Mouse (Mus musculus) intestine, embryonic 16.5 days (tissue): ENCODE data around the gene Pros1. TPM values are rescaled to one million over a fixed set of nuclear protein-coding genes. Genes with fewer than 3 reads are reported as not detected.

Experiments
- ATAC-seq: fragments of 200-750 bp; cut with Nextera tagmentation; 2 replicates; pipeline ENCODE4 v1.8.0; 2017; ENCODE audit warnings: moderate TSS enrichment, moderate library complexity
- H3K27ac ChIP-seq: fragments of 300-500 bp; sonication (generic); 2 replicates; pipeline ENCODE4 v1.5.1; 2014; ENCODE audit warnings: mild to moderate bottlenecking, low read length
- H3K27me3 ChIP-seq: fragments of 300-500 bp; sonication (generic); replicated peaks from 2 replicates; pipeline ENCODE4 v1.6.1; 2014; ENCODE audit warnings: low read length, control low read depth, mixed read lengths; ENCODE audit not compliant: control insufficient read depth, insufficient read depth
- H3K36me3 ChIP-seq: fragments of 300-500 bp; sonication (generic); 2 replicates; pipeline ENCODE4 v1.6.1; 2014; ENCODE audit warnings: low read length, control low read depth; ENCODE audit not compliant: control insufficient read depth, insufficient read depth
- H3K4me1 ChIP-seq: fragments of 300-500 bp; sonication (generic); 2 replicates; pipeline ENCODE4 v1.6.1; 2014; ENCODE audit warnings: low read length, control low read depth, mixed read lengths; ENCODE audit not compliant: control insufficient read depth, insufficient read depth
- H3K4me2 ChIP-seq: fragments of 300-500 bp; sonication (generic); 2 replicates; pipeline ENCODE4 v1.6.1; 2014; ENCODE audit warnings: low read depth, low read length, control low read depth
- H3K4me3 ChIP-seq: fragments of 300-500 bp; sonication (generic); 2 replicates; pipeline ENCODE4 v1.5.1; 2014; ENCODE audit warnings: mild to moderate bottlenecking, low read length
- H3K9ac ChIP-seq: fragments of 300-500 bp; sonication (generic); 2 replicates; pipeline ENCODE4 v1.6.1; 2014; ENCODE audit warnings: low read depth, low read length
- H3K9me3 ChIP-seq: fragments of 300-500 bp; sonication (generic); 2 replicates; pipeline ENCODE4 v1.6.1; 2016; ENCODE audit warnings: low read length, control low read depth; ENCODE audit not compliant: control insufficient read depth
- WGBS: fragments of 180-500 bp; shearing (Covaris S2); extraction: QIAGEN DNeasy Blood & Tissue Kit; methylation state at CpG from one replicate; pipeline ENCODE4 v1.1.7; 2014; 5-methylcytosine and 5-hydroxymethylcytosine counted together
- polyA plus RNA-seq: library from polyadenylated mRNA; unstranded; fragments of >200 nt; fragmentation: Nextera tagmentation; extraction: Ambion mirVana; gene quantifications from 2 replicates; pipeline ENCODE4 v1.2.1, GENCODE M21; 2015

The Pros1 gene
- polyA plus RNA-seq, 1 experiment from 2014 or later: 30.2 TPM

DNA sequence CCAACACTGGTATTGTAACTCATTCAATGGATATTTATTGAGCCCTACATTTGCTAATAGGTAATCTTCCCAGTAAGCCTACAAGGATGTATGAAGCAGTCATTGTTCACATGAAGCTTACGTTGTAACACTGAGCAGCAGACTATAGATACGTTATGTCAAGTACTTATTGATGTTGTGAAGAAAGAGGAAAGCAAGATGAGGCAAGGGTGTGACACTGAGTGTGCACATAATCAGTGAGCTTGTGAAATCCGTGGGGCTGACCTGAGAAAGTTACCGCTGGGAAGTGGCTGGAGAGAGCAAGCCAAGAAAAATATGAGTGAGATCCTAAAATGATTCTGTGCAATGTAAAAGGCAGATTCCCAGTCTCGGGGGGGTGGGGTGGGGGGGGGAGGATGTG, 61.4 kb downstream of the Pros1 start:
- H3K4me3 ChIP-seq: no peak overlapping the region
- no peaks in the 10 kb centered on the region for H3K4me1 ChIP-seq
- no peak overlapping the region for H3K27ac ChIP-seq
- H3K4me2 ChIP-seq: no peak overlapping the region
- no peak overlapping the region for H3K9ac ChIP-seq
- H3K36me3 ChIP-seq: no peaks in the 10 kb centered on the region
- ATAC-seq: no peak
- no peaks in the 10 kb centered on the region for H3K27me3 ChIP-seq
- H3K9me3 ChIP-seq: no peaks in the 10 kb centered on the region
- 83% methylated on average over 5 of the region's 5 CpGs for WGBS

DNA sequence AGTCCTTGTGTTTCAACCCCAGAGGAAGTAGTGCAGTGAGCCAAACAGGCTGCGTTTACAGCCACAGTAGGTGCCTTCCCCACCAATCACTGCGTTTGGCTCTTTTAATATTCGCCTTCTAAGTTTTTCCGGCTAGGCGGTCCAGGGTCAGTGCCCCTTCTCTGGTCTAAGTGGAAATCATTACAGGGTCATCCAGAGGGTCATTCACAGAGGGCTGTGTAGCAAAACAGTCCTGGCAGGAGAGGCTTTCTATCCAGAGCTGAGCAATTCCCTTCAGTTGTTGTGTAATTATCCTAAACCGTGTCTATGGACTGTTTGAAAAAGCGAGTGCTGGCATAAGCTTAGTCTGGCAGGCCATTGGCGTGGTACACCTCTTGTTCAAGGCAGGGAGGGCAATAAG, 68.1 kb downstream of the Pros1 start:
- no peaks in the 10 kb centered on the region for H3K9me3 ChIP-seq
- H3K27me3 ChIP-seq: no peaks in the 10 kb centered on the region
- no peak overlapping the region for H3K4me2 ChIP-seq
- ATAC-seq: no peak
- H3K27ac ChIP-seq: no peak overlapping the region
- no peaks in the 10 kb centered on the region for H3K36me3 ChIP-seq
- 33% methylated on average over 8 of the region's 8 CpGs for WGBS
- H3K4me1 ChIP-seq: no peaks in the 10 kb centered on the region
- no peak overlapping the region for H3K4me3 ChIP-seq
- H3K9ac ChIP-seq: no peak overlapping the region

DNA sequence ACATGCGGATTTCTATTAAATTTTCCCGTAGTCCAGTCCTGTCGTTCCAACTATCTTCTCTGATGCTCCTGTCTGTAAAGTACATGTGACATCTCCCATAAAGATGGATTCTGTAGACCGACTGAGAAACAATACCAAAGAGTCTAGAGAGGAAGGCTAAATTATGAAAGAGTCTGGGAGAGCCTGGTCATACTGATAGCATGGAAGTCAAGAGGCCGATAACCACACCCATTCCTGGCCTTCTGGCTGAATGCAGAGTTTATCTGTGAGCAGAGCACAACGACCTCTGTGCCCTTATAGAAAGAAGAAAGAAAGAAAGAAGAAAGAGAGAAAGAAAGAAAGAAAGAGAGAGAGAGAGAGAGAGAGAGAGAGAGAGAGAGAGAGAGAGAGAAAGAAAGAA, 77.2 kb downstream of the Pros1 start:
- H3K4me2 ChIP-seq: no peak overlapping the region
- ATAC-seq: no peak
- H3K9ac ChIP-seq: no peak overlapping the region
- H3K36me3 ChIP-seq: no peaks in the 10 kb centered on the region
- H3K27ac ChIP-seq: no peak overlapping the region
- 86% methylated on average over 6 of the region's 6 CpGs for WGBS
- H3K9me3 ChIP-seq: no peaks in the 10 kb centered on the region
- no peaks in the 10 kb centered on the region for H3K27me3 ChIP-seq
- no peaks in the 10 kb centered on the region for H3K4me1 ChIP-seq
- H3K4me3 ChIP-seq: no peak overlapping the region

DNA sequence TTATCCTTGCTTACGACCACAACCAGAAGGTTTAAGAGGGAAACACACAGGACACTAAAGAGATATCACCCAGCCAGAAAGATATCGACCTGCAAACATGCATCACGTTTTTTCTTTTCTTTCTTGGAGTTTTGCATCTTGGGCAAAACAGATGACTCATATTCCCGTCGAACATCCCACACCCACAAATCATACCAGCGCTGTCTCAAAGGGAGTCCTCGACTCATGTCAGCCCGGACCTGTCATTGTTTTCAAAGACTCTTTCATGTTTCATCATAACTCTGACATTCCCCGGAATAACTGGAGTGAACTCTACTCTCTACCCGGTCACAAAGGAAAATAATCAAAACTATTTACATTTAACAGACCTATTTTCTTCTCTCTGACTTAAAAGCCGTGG, 82.2 kb downstream of the Pros1 start:
- no peak overlapping the region for H3K4me2 ChIP-seq
- ATAC-seq: no peak
- no peaks in the 10 kb centered on the region for H3K9me3 ChIP-seq
- no peaks in the 10 kb centered on the region for H3K27me3 ChIP-seq
- H3K9ac ChIP-seq: no peak overlapping the region
- no peak overlapping the region for H3K27ac ChIP-seq
- H3K4me3 ChIP-seq: no peak overlapping the region
- H3K36me3 ChIP-seq: no peaks in the 10 kb centered on the region
- WGBS: 69% methylated on average over 11 of the region's 11 CpGs
- H3K4me1 ChIP-seq: no peaks in the 10 kb centered on the region

- Histone ChIP-seq H3K4me2 (peak overlapping the region; percentile 38; the same call in 1 of the 2 replicates), H3K4me3 (no peak overlapping the region)
Measured at GRCm38 (mm10) chr16:62940388-62941003, 86.4 kb downstream of the Pros1 start.

GRCm38 (mm10) chr16:62941763-62942162, 87.7 kb downstream of the Pros1 start:
- Histone ChIP-seq H3K27ac (no peak overlapping the region), H3K9ac (no peak overlapping the region), H3K36me3 (no peaks in the 10 kb centered on the region), H3K27me3 (no peaks in the 10 kb centered on the region), H3K4me3 (no peak overlapping the region), H3K4me2 (no peak overlapping the region), H3K9me3 (no peaks in the 10 kb centered on the region), H3K4me1 (no peaks in the 10 kb centered on the region)
- ATAC-seq: no peak
- WGBS: 65% methylated on average over 10 of the region's 10 CpGs

More at GRCm38 (mm10) chr16:62940388-62941003, 86.4 kb downstream of the Pros1 start:
- Histone ChIP-seq H3K27me3 (no peaks in the 10 kb centered on the region), H3K27ac (no peak overlapping the region), H3K4me1 (no peaks in the 10 kb centered on the region), H3K9ac (no peak overlapping the region), H3K9me3 (no peaks in the 10 kb centered on the region), H3K36me3 (no peaks in the 10 kb centered on the region)
- 20% methylated on average over 16 of the region's 16 CpGs for WGBS
- peak; percentile 81 for ATAC-seq

DNA sequence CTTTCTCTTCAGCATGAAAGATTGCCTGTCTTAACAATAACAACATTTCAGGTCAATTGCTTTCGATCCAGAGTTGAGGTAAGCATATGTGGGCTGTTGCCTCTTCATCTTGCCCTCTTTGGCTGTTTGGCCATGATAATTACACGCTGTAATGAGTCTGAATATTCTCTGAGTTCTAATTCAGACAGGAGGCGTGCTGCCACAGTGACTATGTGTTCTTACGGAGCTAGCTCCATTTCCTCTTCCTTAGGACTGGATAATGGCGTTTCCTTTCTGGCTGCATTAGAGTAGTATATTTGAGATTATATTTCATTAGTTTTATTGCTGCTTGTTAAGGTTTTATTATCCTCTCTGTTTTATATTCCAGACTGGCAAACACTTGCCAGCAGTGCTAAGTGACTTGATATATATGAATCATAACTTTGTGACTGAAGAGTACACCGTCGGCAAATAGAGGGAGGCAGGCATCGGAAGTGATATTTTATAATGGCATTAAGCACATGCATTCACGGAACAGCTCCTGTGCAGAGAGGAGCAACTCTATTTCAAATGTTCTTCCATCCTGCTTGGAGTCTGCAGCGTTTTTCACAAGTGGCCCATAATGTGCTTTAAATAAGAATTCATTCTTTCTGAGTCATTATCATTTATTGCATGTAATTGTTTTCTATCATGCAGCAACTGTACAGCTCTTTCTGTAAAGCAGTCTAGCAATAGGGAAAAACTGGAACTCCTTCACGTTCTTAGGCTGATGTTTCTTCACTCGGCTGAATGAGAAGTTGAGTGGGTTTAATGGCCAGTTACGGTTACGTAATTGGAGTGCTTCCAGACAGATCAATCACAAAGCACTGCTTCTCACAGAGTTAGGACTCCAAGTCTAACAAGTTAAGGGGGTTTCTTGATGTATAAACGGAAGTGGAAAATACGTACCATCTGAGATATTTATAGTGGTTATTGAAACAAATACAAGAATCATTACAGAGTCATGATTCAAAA, 88.6 kb downstream of the Pros1 start:
- 55% methylated on average over 16 of the region's 16 CpGs for WGBS
- H3K9me3 ChIP-seq: no peaks in the 10 kb centered on the region
- H3K4me1 ChIP-seq: no peaks in the 10 kb centered on the region
- no peak overlapping the region for H3K27ac ChIP-seq
- H3K27me3 ChIP-seq: no peaks in the 10 kb centered on the region
- ATAC-seq: no peak
- H3K4me3 ChIP-seq: no peak overlapping the region
- no peak overlapping the region for H3K4me2 ChIP-seq
- H3K36me3 ChIP-seq: no peaks in the 10 kb centered on the region
- H3K9ac ChIP-seq: no peak overlapping the region

- ATAC-seq: no peak
- no peak overlapping the region for H3K4me3 ChIP-seq
- no peak overlapping the region for H3K27ac ChIP-seq
- no peaks in the 10 kb centered on the region for H3K27me3 ChIP-seq
- no peaks in the 10 kb centered on the region for H3K36me3 ChIP-seq
- no peak overlapping the region for H3K4me2 ChIP-seq
- no peaks in the 10 kb centered on the region for H3K4me1 ChIP-seq
- WGBS: 84% methylated on average over 4 of the region's 4 CpGs
- H3K9ac ChIP-seq: no peak overlapping the region
- H3K9me3 ChIP-seq: no peaks in the 10 kb centered on the region
Measured at GRCm38 (mm10) chr16:62958485-62958884, 104.4 kb downstream of the Pros1 start.

GRCm38 (mm10) chr16:62964361-62964763, 110.3 kb downstream of the Pros1 start:
- Histone ChIP-seq H3K36me3 (no peaks in the 10 kb centered on the region), H3K27me3 (no peaks in the 10 kb centered on the region), H3K9ac (no peak overlapping the region), H3K9me3 (no peaks in the 10 kb centered on the region), H3K4me2 (no peak overlapping the region), H3K27ac (no peak overlapping the region), H3K4me1 (no peaks in the 10 kb centered on the region), H3K4me3 (no peak overlapping the region)
- ATAC-seq: no peak
- 39% methylated on average over 6 of the region's 6 CpGs for WGBS
